Mouse (Mus musculus) ES-Bruce4 (cell line): ENCODE measurements around the gene Psip1.

Experiments used
- CTCF ChIP-seq: IDR thresholded peaks from one replicate; pipeline ENCODE4 v1.8.1; 2011; ENCODE audit warnings: low read depth, low read length
- EP300 ChIP-seq: IDR thresholded peaks from 2 replicates; pipeline ENCODE4 v1.6.1; 2011; ENCODE audit warnings: low read depth, low read length; ENCODE audit not compliant: insufficient read depth
- POLR2A ChIP-seq: IDR thresholded peaks from one replicate; pipeline ENCODE4 v1.8.1; 2011; ENCODE audit warnings: low read length; ENCODE audit not compliant: insufficient read depth

GRCm38 (mm10) chr4:83519148-83519547, 32.9 kb upstream of the Psip1 start:
- TF ChIP-seq EP300 = no peak
- no peak for TF ChIP-seq CTCF
- TF ChIP-seq POLR2A = no peak
